ENCODE assay signal across 3 mouse cellular contexts in the genomic region with DNA sequence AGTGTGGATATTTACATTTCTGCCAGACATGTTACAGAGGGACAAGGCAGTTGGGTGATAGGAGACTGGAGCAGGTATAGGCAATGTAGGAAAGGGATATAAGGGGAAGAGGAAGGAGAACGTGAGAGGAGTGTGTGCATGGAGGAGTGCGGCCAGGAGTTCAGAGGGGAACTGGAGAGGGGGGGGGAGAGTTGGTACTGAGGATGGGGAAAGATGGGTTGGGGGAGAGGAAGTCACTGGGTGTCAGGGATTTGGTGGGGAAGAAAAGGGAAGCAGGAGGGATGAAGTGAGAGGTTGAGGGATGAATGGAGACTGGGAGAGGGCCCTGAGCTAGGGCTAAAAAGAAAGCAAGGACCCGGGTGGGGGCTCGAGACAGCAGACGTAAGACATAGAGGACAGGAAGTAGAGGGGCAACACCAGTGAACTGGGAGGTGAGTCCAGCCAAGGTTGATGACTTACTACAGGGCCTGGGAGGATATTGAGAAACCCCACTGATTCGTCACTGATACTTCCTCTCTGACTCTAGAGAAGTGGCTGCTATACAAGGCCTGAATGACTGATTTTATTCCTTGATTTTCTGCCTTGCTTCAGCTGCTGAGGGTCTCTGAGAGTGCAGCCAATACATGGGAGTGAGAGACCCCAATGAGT. TPM values are rescaled to one million over a fixed set of nuclear protein-coding genes. Genes with fewer than 3 reads are reported as not detected.
"Had no signal": no experiment of that assay in that cellular context is flagged by ENCODE, and none has a peak within 500 bp of the region (broad histone marks: within the 10 kb centered on the region; RNA-seq: fewer than 3 reads in every experiment).

No protein-coding gene starts in this region.

RNA-seq across cellular contexts. Expression of gene Raet1d, which starts 6.7 kb away (rescaled TPM):
- total RNA-seq: megakaryocyte-erythroid progenitor cell, adult 5-6 weeks had no signal
- polyA plus RNA-seq: lung, adult 2 months; small intestine, adult 2 months had no signal
